Mouse (Mus musculus) heart, embryonic 13.5 days (tissue): ENCODE measurements around the gene Rgs9. TPM values are rescaled to one million over a fixed set of nuclear protein-coding genes. Genes with fewer than 3 reads are reported as not detected.

Experiments
- ATAC-seq: fragments of 200-750 bp; cut with Nextera tagmentation; 2 replicates; pipeline ENCODE4 v1.8.0; 2017; ENCODE audit warnings: moderate TSS enrichment; ENCODE audit not compliant: insufficient number of reproducible peaks, low FRiP score, low TSS enrichment; ENCODE audit errors: extremely low read depth
- H3K27ac ChIP-seq: fragments of 300-500 bp; sonication (generic); replicated peaks from 2 replicates; pipeline ENCODE4 v1.5.1; 2015; ENCODE audit warnings: moderate library complexity, mild to moderate bottlenecking, inconsistent platforms
- H3K27me3 ChIP-seq: fragments of 300-500 bp; sonication (generic); replicated peaks from 2 replicates; pipeline ENCODE4 v1.6.1; 2015; ENCODE audit warnings: mild to moderate bottlenecking, inconsistent platforms
- H3K36me3 ChIP-seq: fragments of 300-500 bp; sonication (generic); 2 replicates; pipeline ENCODE4 v1.6.1; 2015; ENCODE audit warnings: mild to moderate bottlenecking, inconsistent platforms
- H3K4me1 ChIP-seq: fragments of 300-500 bp; sonication (generic); 2 replicates; pipeline ENCODE4 v1.6.1; 2015; ENCODE audit warnings: inconsistent platforms
- H3K4me2 ChIP-seq: fragments of 300-500 bp; sonication (generic); 2 replicates; pipeline ENCODE4 v1.6.1; 2015; ENCODE audit warnings: inconsistent platforms, mild to moderate bottlenecking, moderate library complexity
- H3K4me3 ChIP-seq: fragments of 300-500 bp; sonication (generic); 2 replicates; pipeline ENCODE4 v1.5.1; 2015; ENCODE audit warnings: moderate library complexity, mild to moderate bottlenecking, inconsistent platforms
- H3K9ac ChIP-seq: fragments of 300-500 bp; sonication (generic); 2 replicates; pipeline ENCODE4 v1.6.1; 2015; ENCODE audit warnings: inconsistent platforms, mild to moderate bottlenecking, moderate library complexity
- H3K9me3 ChIP-seq: fragments of 300-500 bp; sonication (generic); 2 replicates; pipeline ENCODE4 v1.6.1; 2016; ENCODE audit warnings: inconsistent platforms
- WGBS: fragments of 180-500 bp; shearing (Covaris S2); methylation state at CpG from one replicate; pipeline ENCODE4 v1.1.7; 2015; ENCODE audit warnings: mixed read lengths; 5-methylcytosine and 5-hydroxymethylcytosine counted together
- polyA plus RNA-seq: library from polyadenylated mRNA; unstranded; fragments of >200 nt; fragmentation: Nextera tagmentation; extraction: Ambion mirVana; gene quantifications from 2 replicates; pipeline ENCODE4 v1.2.1, GENCODE M21; 2015

The Rgs9 gene
- polyA plus RNA-seq, 1 experiment from 2014 or later, result 0.64 TPM

- H3K27ac ChIP-seq, result no peak overlapping the region
- no peak for ATAC-seq
- peaks cover 12% of the 10 kb centered on the region for H3K4me1 ChIP-seq
- no peak overlapping the region for H3K9ac ChIP-seq
- no peaks in the 10 kb centered on the region for H3K27me3 ChIP-seq
- no peaks in the 10 kb centered on the region for H3K36me3 ChIP-seq
- no peaks in the 10 kb centered on the region for H3K9me3 ChIP-seq
- WGBS, result 32% methylated on average over 17 of the region's 17 CpGs
- peak overlapping the region; percentile 72 for H3K4me2 ChIP-seq
- H3K4me3 ChIP-seq, result peak overlapping the region; percentile 49
These were observed 32.9 kb upstream of the Rgs9 start for GRCm38 (mm10) chr11:109330706-109331393.

DNA sequence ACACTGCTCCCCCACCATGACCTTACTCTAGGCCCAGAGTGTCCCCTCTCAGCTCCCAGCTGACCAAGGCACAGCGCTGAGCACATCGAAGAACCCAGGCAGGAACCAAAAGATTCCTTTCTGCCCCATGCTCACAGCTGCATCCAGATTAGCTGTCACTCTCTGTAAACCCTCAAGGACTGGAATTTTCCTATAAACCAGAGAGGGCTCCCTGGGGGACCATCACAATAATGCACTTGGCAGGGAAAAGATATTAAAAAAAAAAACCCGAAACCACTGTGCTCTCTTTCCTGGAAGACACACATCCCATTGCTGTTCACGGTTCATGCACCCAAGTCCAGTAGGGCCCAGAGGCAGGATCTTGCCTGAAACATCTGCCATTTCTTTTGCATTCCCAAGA, 31.4 kb upstream of the Rgs9 start:
- WGBS, result 51% methylated on average over 4 of the region's 4 CpGs
- Histone ChIP-seq H3K27me3 (no peaks in the 10 kb centered on the region), H3K4me1 (peaks cover 12% of the 10 kb centered on the region), H3K9me3 (no peaks in the 10 kb centered on the region), H3K9ac (no peak overlapping the region), H3K4me2 (no peak overlapping the region), H3K4me3 (no peak overlapping the region), H3K27ac (no peak overlapping the region), H3K36me3 (no peaks in the 10 kb centered on the region)
- no peak for ATAC-seq

- H3K27ac ChIP-seq, result no peak overlapping the region
- H3K27me3 ChIP-seq, result no peaks in the 10 kb centered on the region
- peaks cover 12% of the 10 kb centered on the region for H3K4me1 ChIP-seq
- no peak for ATAC-seq
- H3K9me3 ChIP-seq, result no peaks in the 10 kb centered on the region
- no peak overlapping the region for H3K4me3 ChIP-seq
- H3K4me2 ChIP-seq, result no peak overlapping the region
- H3K36me3 ChIP-seq, result no peaks in the 10 kb centered on the region
- WGBS, result 83% methylated on average over 10 of the region's 10 CpGs
- H3K9ac ChIP-seq, result no peak overlapping the region
These were observed 30.0 kb upstream of the Rgs9 start for GRCm38 (mm10) chr11:109327952-109328351.

DNA sequence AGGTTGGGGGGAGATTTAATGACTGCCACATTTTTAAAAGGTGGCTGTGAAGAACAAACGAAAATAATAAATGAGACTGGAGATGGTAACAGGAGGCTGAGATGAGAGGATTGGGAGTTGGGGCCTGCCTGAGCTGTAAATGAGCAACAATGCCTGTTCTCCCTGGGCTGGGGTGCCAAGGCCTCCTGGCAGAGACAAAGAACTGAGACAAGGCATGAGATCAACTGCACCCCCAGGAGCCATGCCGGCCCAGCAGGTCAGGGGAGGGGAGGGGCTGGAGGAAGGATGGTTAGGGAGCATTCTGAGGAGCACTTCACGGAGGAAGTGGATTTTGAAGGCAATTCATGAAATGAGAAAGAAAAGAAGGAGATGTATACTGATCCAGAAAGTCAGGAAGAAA, 29.5 kb upstream of the Rgs9 start:
- 53% methylated on average over 3 of the region's 3 CpGs for WGBS
- no peaks in the 10 kb centered on the region for H3K36me3 ChIP-seq
- no peak overlapping the region for H3K4me3 ChIP-seq
- H3K4me2 ChIP-seq, result no peak overlapping the region
- no peak overlapping the region for H3K9ac ChIP-seq
- no peak for ATAC-seq
- no peaks in the 10 kb centered on the region for H3K27me3 ChIP-seq
- no peaks in the 10 kb centered on the region for H3K9me3 ChIP-seq
- H3K4me1 ChIP-seq, result peaks cover 12% of the 10 kb centered on the region
- H3K27ac ChIP-seq, result no peak overlapping the region

- Histone ChIP-seq H3K4me3 (no peak overlapping the region), H3K4me2 (no peak overlapping the region), H3K9ac (no peak overlapping the region), H3K27me3 (no peaks in the 10 kb centered on the region), H3K4me1 (peaks cover 7% of the 10 kb centered on the region; the same call in 1 of the 2 replicates), H3K9me3 (no peaks in the 10 kb centered on the region), H3K27ac (no peak overlapping the region), H3K36me3 (no peaks in the 10 kb centered on the region)
- ATAC-seq, result no peak
- 69% methylated on average over 13 of the region's 13 CpGs for WGBS
These were observed 28.3 kb upstream of the Rgs9 start for GRCm38 (mm10) chr11:109326270-109326669.

DNA sequence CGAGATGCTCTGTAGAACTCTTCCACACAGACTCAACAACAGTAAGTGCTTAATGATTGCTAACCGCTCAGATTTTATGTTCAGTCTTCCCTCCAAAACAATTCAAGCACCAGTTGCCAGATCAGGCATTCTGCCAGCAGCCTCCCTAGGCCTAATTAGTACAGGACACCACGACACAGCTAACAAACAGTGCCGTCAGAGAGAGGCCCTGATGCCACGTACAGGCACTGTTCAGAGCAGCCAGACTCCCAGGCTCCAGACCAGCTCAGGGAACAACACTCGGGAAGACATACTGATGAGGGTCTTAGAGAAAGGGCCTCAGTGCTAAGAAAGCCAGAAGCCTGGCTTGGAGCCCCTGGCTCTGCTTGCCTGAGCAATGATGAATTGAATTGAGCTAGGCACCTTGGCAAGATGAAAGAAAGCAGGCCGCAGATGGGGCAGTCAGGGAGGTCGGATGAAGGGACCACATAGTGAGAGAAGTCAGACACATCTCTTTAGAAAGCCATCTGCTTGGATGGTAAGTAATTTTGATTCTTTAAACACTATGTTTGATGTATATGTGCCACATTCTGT, 22.5 kb upstream of the Rgs9 start:
- ATAC-seq, result no peak
- H3K27ac ChIP-seq, result no peak overlapping the region
- H3K9ac ChIP-seq, result 0 out of 2 replicates have a peak overlapping the region, but pooled peaks have one; percentile 1
- H3K36me3 ChIP-seq, result no peaks in the 10 kb centered on the region
- 58% methylated on average over 8 of the region's 8 CpGs for WGBS
- no peak overlapping the region for H3K4me2 ChIP-seq
- H3K4me3 ChIP-seq, result no peak overlapping the region
- no peaks in the 10 kb centered on the region for H3K9me3 ChIP-seq
- peaks cover 14% of the 10 kb centered on the region for H3K27me3 ChIP-seq
- no peaks in the 10 kb centered on the region for H3K4me1 ChIP-seq

DNA sequence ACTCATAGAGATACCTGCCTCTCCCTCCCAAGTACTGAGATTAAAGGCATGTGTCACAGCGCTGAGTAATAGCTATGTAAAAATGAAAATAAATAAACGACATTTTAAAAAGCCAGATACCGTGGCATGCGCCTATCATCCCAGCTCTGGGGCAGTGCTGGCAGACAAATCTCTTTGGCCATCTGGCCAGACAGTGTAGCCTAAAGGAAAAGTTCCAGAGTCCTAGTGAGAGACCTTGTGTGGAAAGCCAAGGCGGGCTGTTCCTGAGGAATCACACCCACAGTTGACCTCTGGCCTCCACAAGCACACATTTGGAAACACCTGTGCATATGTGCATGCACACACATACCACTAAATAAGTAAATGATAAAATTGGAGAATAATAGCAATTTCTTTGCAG, 22.0 kb upstream of the Rgs9 start:
- Histone ChIP-seq H3K4me3 (no peak overlapping the region), H3K9ac (no peak overlapping the region), H3K36me3 (no peaks in the 10 kb centered on the region), H3K9me3 (no peaks in the 10 kb centered on the region), H3K4me2 (no peak overlapping the region), H3K27ac (no peak overlapping the region), H3K4me1 (no peaks in the 10 kb centered on the region), H3K27me3 (peaks cover 19% of the 10 kb centered on the region)
- WGBS, result 78% methylated on average over 5 of the region's 5 CpGs
- no peak for ATAC-seq

DNA sequence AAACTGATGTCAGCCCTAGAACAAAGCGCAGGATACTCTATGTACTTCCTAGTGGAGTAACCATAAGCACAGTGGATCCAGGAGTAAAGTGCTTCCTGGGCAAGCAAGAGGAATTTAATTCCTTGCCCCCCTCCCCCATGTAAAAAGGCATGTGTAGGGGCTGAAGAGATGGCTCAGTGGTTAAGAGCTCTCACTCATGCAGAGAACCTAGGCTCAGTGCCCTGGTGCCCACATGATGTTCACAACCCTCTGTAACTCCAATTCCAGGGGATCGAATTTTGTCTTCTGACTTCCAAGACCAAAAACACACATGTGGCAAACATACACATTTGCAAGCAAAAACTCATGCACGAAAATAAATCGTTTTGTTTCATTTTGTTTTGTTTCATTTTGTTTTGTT, 21.5 kb upstream of the Rgs9 start:
- Histone ChIP-seq H3K36me3 (no peaks in the 10 kb centered on the region), H3K4me1 (no peaks in the 10 kb centered on the region), H3K4me3 (no peak overlapping the region), H3K9ac (no peak overlapping the region), H3K9me3 (no peaks in the 10 kb centered on the region), H3K27ac (no peak overlapping the region), H3K27me3 (peaks cover 21% of the 10 kb centered on the region), H3K4me2 (no peak overlapping the region)
- ATAC-seq, result no peak
- 75% methylated on average over 4 of the region's 4 CpGs for WGBS

- Histone ChIP-seq H3K9me3 (no peaks in the 10 kb centered on the region), H3K4me3 (no peak overlapping the region), H3K4me2 (no peak overlapping the region), H3K4me1 (peaks cover 5% of the 10 kb centered on the region), H3K27me3 (peaks cover 40% of the 10 kb centered on the region), H3K27ac (no peak overlapping the region), H3K9ac (no peak overlapping the region), H3K36me3 (no peaks in the 10 kb centered on the region)
- 32% methylated on average over 4 of the region's 4 CpGs for WGBS
- ATAC-seq, result no peak
These were observed 19.0 kb upstream of the Rgs9 start for GRCm38 (mm10) chr11:109316921-109317320.

DNA sequence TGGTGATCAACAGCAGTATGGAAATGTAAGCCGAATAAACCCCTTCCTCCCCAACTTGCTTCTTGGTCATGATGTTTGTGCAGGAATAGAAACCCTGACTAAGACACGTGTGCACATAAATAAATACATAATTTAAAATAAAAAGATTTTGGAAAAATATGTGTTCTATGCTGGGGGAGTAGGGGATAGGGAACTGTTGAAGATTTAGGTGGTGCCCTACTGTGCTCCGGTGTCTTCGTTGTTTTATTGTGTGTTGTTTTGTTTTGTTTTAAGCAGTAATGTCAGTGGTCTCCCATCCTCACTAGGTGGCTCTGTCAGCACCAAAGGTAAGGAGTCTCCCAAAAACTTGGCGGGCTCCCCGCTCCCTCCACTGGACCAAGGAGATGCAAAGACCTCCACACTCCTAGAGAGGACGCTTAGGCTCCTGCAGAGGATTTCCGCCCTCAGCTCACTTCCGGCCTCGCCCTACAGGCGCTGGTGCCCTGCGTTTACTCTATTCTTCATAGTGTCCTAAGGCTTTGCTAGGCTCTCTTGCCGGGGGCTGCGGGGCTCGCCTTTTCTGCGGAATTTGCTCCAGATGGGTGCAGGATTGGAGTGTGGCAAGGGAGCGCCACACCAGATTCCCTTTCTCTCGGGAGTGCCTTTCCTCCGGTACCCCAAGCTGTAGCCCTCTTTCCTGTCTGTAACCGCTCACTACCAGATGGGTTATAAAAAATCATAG, 14.1 kb upstream of the Rgs9 start:
- no peak for ATAC-seq
- H3K36me3 ChIP-seq, result no peaks in the 10 kb centered on the region
- peak overlapping the region; percentile 64 for H3K4me3 ChIP-seq
- 10% methylated on average over 20 of the region's 20 CpGs for WGBS
- H3K9me3 ChIP-seq, result no peaks in the 10 kb centered on the region
- H3K4me2 ChIP-seq, result peak overlapping the region; percentile 74
- H3K27me3 ChIP-seq, result peaks cover 46% of the 10 kb centered on the region
- H3K4me1 ChIP-seq, result peaks cover 5% of the 10 kb centered on the region
- 0 out of 2 replicates have a peak overlapping the region, but pooled peaks have one; percentile 3 for H3K27ac ChIP-seq
- H3K9ac ChIP-seq, result peak overlapping the region; percentile 86

- Histone ChIP-seq H3K9ac (no peak overlapping the region), H3K9me3 (no peaks in the 10 kb centered on the region), H3K36me3 (no peaks in the 10 kb centered on the region), H3K27me3 (peaks cover 12% of the 10 kb centered on the region), H3K4me2 (no peak overlapping the region), H3K4me3 (no peak overlapping the region), H3K4me1 (no peaks in the 10 kb centered on the region), H3K27ac (no peak overlapping the region)
- 81% methylated on average over 5 of the region's 5 CpGs for WGBS
- ATAC-seq, result no peak
These were observed 7.8 kb upstream of the Rgs9 start for GRCm38 (mm10) chr11:109305680-109306079.
